Mouse (Mus musculus): Measurements from ENCODE around the gene Synj2. TPM values are rescaled to one million over a fixed set of nuclear protein-coding genes. Genes with fewer than 3 reads are reported as not detected.

Synj2 gene
- total and polyA plus RNA-seq, 2 experiments from 2014 or later, result 4.8 to 15.9 TPM

DNA sequence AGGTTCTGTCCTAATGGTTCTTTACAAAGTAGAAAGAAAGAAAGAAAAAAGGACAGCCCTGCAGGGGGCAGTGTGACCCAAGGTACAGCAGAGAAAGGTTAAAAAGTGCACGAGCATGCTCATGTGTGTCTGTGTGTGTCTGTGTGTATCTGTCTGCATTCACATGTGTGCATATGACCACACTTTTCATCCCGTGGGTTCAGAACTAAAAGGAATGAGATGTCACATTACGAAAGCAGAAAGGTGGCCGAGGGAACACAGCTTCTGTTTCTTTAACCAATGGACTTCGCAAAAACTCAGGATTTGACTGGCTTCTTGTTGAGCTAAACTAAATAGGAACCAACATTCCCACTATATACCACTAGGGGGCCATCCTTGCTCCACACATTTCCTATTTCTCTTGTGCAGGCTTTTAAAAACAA is 113.9 kb downstream of the Synj2 start:
- H3K4me1 ChIP-seq (ENCODE audit: control insufficient read depth, insufficient read depth), result no peaks in the 10 kb centered on the region

DNA sequence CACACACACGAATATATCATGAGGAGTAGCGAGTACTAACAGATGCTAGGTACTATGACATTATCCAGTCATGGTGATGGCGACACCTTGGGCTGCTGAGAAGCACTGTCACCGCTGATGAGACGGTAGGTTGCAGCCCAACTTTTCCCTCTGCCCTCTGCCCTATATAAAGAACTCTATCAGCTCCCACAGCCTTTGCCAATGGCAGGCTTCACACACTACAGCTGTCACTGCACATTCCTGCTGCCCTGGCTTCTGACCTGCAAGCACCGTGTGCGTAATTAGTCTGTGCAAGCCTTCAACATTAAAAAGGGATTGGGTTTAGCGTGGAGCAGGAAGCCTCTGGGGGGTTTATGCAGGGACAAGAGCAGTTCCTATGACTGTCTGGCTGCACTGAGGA is 121.7 kb downstream of the Synj2 start:
- Histone ChIP-seq H3K9me3 (replicated peaks; ENCODE audit: control insufficient read depth, low read length) (no peaks in the 10 kb centered on the region), H3K27ac (ENCODE audit: low read depth) (peak overlapping the region; percentile 61), H3K27me3 (ENCODE audit: control insufficient read depth, insufficient read depth, low read length) (no peaks in the 10 kb centered on the region), H3K4me1 (ENCODE audit: control insufficient read depth, insufficient read depth) (no peaks in the 10 kb centered on the region), H3K4me2 (ENCODE audit: low read depth, low read length) (no peak overlapping the region), H3K9ac (replicated peaks; ENCODE audit: low read depth, low read length) (no peak overlapping the region), H3K4me3 (ENCODE audit: low read depth, low read length) (no peak overlapping the region), H3K36me3 (replicated peaks; ENCODE audit: control insufficient read depth, insufficient read depth, low read length) (peaks cover 33% of the 10 kb centered on the region)
- 45% methylated on average over 8 of the region's 8 CpGs for WGBS
- DNase-seq (ENCODE audit: low spot score) (peak; percentile 75), ATAC-seq (ENCODE audit: insufficient read depth, low read depth) (peak; percentile 98)
- TF ChIP-seq EP300 (IDR thresholded peaks at IDR 0.05; ENCODE audit: low read depth) (peak; percentile 31; the same call in 1 of the 2 replicates), CTCF (IDR thresholded peaks at IDR 0.05; ENCODE audit: low read depth) (no peak)

More for the DNA sequence above, 113.9 kb downstream of the Synj2 start:
- no peak overlapping the region for H3K4me2 ChIP-seq (ENCODE audit: low read depth, low read length)
- peak; percentile 57 for DNase-seq (ENCODE audit: low spot score)
- H3K27ac ChIP-seq (ENCODE audit: low read depth), result no peak overlapping the region
- no peak for ATAC-seq (ENCODE audit: insufficient read depth, low read depth)
- 28% methylated on average over 5 of the region's 5 CpGs for WGBS
- H3K9ac ChIP-seq (replicated peaks; ENCODE audit: low read depth, low read length), result no peak overlapping the region
- no peaks in the 10 kb centered on the region for H3K27me3 ChIP-seq (ENCODE audit: control insufficient read depth, insufficient read depth, low read length)
- H3K36me3 ChIP-seq (replicated peaks; ENCODE audit: control insufficient read depth, insufficient read depth, low read length), result peaks cover 7% of the 10 kb centered on the region; the same call in 1 of the 2 replicates
- H3K9me3 ChIP-seq (replicated peaks; ENCODE audit: control insufficient read depth, low read length), result no peaks in the 10 kb centered on the region
- H3K4me3 ChIP-seq (ENCODE audit: low read depth, low read length), result no peak overlapping the region
- TF ChIP-seq EP300 (IDR thresholded peaks at IDR 0.05; ENCODE audit: low read depth), result no peak
- peak; percentile 56 for TF ChIP-seq CTCF (IDR thresholded peaks at IDR 0.05; ENCODE audit: low read depth)

DNA sequence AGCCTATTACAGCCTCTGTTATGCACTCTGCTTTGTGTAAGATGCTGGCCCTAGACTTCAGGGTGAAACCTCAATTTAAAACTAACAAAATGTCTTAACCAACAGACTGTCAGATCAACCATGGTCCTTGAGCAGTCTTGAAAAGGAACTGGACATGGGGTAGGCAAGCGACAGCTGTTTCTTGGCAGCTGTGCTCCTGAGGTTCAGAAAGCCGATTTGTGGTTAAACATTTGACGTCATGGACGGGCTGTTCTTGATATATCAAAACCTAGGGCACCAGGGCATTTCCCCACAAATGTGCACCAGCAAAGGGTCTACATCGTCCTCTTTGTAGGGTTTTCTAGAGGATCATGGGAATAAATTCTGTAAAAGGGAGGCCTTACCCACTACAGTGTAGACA is 122.5 kb downstream of the Synj2 start:
- peaks cover 39% of the 10 kb centered on the region for H3K36me3 ChIP-seq (replicated peaks; ENCODE audit: control insufficient read depth, insufficient read depth, low read length)
- no peak overlapping the region for H3K9ac ChIP-seq (replicated peaks; ENCODE audit: low read depth, low read length)
- ATAC-seq (ENCODE audit: insufficient read depth, low read depth) (no peak), DNase-seq (ENCODE audit: low spot score) (no peak)
- peak overlapping the region; percentile 61 for H3K27ac ChIP-seq (ENCODE audit: low read depth)
- no peaks in the 10 kb centered on the region for H3K27me3 ChIP-seq (ENCODE audit: control insufficient read depth, insufficient read depth, low read length)
- H3K4me3 ChIP-seq (ENCODE audit: low read depth, low read length), result no peak overlapping the region
- H3K4me2 ChIP-seq (ENCODE audit: low read depth, low read length), result no peak overlapping the region
- no peaks in the 10 kb centered on the region for H3K9me3 ChIP-seq (replicated peaks; ENCODE audit: control insufficient read depth, low read length)
- TF ChIP-seq CTCF (IDR thresholded peaks at IDR 0.05; ENCODE audit: low read depth) (no peak), EP300 (IDR thresholded peaks at IDR 0.05; ENCODE audit: low read depth) (no peak)
- H3K4me1 ChIP-seq (ENCODE audit: control insufficient read depth, insufficient read depth), result no peaks in the 10 kb centered on the region
- 83% methylated on average over 5 of the region's 5 CpGs for WGBS

DNA sequence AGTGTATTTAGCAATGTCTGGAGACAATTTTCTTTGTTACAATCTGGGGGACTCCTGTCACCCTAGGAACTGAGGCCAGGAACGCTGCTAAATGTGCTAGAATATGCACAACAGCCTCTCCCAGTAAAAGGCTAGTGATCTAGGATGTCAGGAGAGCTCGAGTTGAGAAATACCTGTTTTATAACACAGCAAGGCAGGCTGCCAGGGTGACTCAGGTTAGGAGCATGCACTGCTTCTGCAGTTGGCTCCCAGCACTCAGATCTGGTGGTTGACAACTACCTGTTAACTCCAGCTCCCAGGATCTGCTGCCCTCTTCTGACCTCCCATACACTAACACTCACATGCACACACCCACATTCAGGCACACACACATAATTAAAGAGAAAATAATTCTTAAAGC is 124.9 kb downstream of the Synj2 start:
- no peak overlapping the region for H3K9ac ChIP-seq (replicated peaks; ENCODE audit: low read depth, low read length)
- no peaks in the 10 kb centered on the region for H3K27me3 ChIP-seq (ENCODE audit: control insufficient read depth, insufficient read depth, low read length)
- TF ChIP-seq CTCF (IDR thresholded peaks at IDR 0.05; ENCODE audit: low read depth) (no peak), EP300 (IDR thresholded peaks at IDR 0.05; ENCODE audit: low read depth) (no peak)
- no peaks in the 10 kb centered on the region for H3K4me1 ChIP-seq (ENCODE audit: control insufficient read depth, insufficient read depth)
- WGBS, result 98% methylated on average over 2 of the region's 2 CpGs
- DNase-seq (ENCODE audit: low spot score) (no peak), ATAC-seq (ENCODE audit: insufficient read depth, low read depth) (no peak)
- H3K4me3 ChIP-seq (ENCODE audit: low read depth, low read length), result no peak overlapping the region
- H3K27ac ChIP-seq (ENCODE audit: low read depth), result no peak overlapping the region
- peaks cover 53% of the 10 kb centered on the region for H3K36me3 ChIP-seq (replicated peaks; ENCODE audit: control insufficient read depth, insufficient read depth, low read length)
- no peaks in the 10 kb centered on the region for H3K9me3 ChIP-seq (replicated peaks; ENCODE audit: control insufficient read depth, low read length)
- H3K4me2 ChIP-seq (ENCODE audit: low read depth, low read length), result no peak overlapping the region

DNA sequence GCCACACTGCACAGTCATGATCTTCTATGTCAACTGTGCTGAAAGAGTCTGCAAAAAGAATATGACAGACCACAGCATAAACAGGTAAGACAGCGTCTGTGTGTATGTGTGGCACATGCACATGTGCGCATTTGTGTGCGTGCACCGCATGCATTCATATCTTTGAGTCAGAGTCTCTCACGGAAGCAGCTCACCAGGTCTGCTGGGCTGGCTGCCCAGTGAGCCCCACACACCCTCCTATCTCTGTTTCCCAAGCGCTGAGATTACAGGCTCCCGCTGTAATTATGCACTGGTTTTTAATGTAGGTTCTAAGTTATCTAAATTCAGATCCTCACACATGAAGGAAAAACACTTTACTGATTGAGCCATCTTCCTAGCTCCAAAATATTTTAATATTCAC is 126.5 kb downstream of the Synj2 start:
- H3K4me1 ChIP-seq (ENCODE audit: control insufficient read depth, insufficient read depth), result no peaks in the 10 kb centered on the region
- 68% methylated on average over 7 of the region's 7 CpGs for WGBS
- H3K9me3 ChIP-seq (replicated peaks; ENCODE audit: control insufficient read depth, low read length), result no peaks in the 10 kb centered on the region
- H3K4me3 ChIP-seq (ENCODE audit: low read depth, low read length), result no peak overlapping the region
- ATAC-seq (ENCODE audit: insufficient read depth, low read depth), result no peak
- no peak overlapping the region for H3K9ac ChIP-seq (replicated peaks; ENCODE audit: low read depth, low read length)
- no peaks in the 10 kb centered on the region for H3K27me3 ChIP-seq (ENCODE audit: control insufficient read depth, insufficient read depth, low read length)
- no peak for TF ChIP-seq EP300 (IDR thresholded peaks at IDR 0.05; ENCODE audit: low read depth)
- no peak overlapping the region for H3K27ac ChIP-seq (ENCODE audit: low read depth)
- peaks cover 53% of the 10 kb centered on the region for H3K36me3 ChIP-seq (replicated peaks; ENCODE audit: control insufficient read depth, insufficient read depth, low read length)
- DNase-seq (ENCODE audit: low spot score), result no peak
- no peak overlapping the region for H3K4me2 ChIP-seq (ENCODE audit: low read depth, low read length)

DNA sequence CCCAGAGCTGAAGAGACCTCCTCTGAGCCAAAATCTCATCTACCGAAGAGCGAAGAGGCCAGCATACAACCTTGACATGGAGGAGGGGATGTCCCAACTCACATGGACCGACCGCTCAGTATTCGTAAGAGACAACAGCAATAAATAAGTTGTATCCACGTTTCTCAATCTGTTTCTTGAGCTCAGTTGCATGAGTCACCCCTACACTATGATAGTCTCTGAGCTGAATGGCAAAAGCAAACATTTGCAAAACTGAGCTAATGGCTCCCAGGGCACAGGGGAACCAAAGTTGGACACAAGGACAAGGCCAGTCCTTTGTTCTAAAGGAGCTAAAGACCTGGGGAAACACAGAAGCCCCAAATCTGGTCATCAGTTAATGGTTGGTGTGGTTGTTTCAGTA is 128.8 kb downstream of the Synj2 start:
- TF ChIP-seq CTCF (IDR thresholded peaks at IDR 0.05; ENCODE audit: low read depth) (no peak), EP300 (IDR thresholded peaks at IDR 0.05; ENCODE audit: low read depth) (no peak)
- ATAC-seq (ENCODE audit: insufficient read depth, low read depth) (no peak), DNase-seq (ENCODE audit: low spot score) (no peak)
- no peak overlapping the region for H3K4me3 ChIP-seq (ENCODE audit: low read depth, low read length)
- no peaks in the 10 kb centered on the region for H3K4me1 ChIP-seq (ENCODE audit: control insufficient read depth, insufficient read depth)
- H3K36me3 ChIP-seq (replicated peaks; ENCODE audit: control insufficient read depth, insufficient read depth, low read length), result peaks cover 57% of the 10 kb centered on the region
- H3K9me3 ChIP-seq (replicated peaks; ENCODE audit: control insufficient read depth, low read length), result no peaks in the 10 kb centered on the region
- no peak overlapping the region for H3K9ac ChIP-seq (replicated peaks; ENCODE audit: low read depth, low read length)
- no peak overlapping the region for H3K4me2 ChIP-seq (ENCODE audit: low read depth, low read length)
- no peaks in the 10 kb centered on the region for H3K27me3 ChIP-seq (ENCODE audit: control insufficient read depth, insufficient read depth, low read length)
- 83% methylated on average over 6 of the region's 6 CpGs for WGBS
- H3K27ac ChIP-seq (ENCODE audit: low read depth), result no peak overlapping the region
